Mouse (Mus musculus) retina, adult 2 months (tissue): ENCODE data around the gene Pkd1l2.

ENCODE experiments used
- DNase-seq: peaks from one replicate; pipeline ENCODE4 v3.0.0-alpha.2; 2012; ENCODE audit warnings: low read depth, low spot score

Pkd1l2 gene

DNA sequence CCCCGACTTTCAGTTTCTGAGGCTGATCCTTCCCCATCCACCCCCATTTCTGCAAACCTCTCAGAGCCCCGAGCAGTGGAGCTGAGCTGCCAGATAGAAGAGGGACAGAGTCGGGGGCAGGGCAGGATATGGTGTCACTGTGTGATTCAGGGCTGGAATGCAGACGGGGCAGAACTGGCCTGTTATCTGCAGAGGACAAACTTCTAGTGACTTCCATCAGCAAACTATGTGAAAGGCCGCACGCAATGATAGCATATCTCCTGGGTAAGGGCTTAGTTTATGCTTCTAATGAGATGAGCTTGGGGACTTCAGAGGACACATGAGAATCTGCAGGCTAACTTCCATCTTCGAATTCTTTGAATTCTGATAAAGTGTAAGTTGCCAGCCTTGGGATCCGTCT, 3.3 kb upstream of the Pkd1l2 start:
- no peak for DNase-seq

DNA sequence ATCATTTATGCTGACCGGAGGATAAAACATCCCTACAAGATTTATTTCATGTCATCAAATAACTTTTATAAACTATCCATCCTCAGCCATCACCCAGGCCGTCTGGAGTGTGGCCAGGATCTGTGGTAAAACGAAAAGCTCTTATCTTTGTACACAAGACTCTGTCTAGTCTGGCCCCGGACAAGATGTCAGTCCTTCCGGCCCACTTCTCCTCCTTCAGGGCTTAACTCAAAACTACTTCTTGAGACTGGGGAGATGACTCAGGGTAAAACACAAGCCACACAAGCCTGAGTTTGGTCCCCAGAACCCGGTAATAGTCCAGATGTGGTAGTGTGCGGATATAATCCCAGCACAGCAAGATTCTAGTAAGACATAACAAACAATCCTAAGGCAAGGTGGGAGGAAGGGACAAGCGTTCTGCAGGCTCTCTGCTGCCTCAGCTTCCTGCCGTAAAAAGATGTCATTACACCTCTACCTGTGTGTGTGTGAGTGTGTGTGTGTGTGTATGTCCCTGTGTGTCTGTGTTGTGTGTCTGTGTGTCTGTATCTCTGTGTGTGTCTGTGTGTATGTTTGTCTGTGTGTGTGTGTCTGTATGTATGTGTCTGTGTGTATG, 804 bp upstream of the Pkd1l2 start:
- no peak for DNase-seq

DNA sequence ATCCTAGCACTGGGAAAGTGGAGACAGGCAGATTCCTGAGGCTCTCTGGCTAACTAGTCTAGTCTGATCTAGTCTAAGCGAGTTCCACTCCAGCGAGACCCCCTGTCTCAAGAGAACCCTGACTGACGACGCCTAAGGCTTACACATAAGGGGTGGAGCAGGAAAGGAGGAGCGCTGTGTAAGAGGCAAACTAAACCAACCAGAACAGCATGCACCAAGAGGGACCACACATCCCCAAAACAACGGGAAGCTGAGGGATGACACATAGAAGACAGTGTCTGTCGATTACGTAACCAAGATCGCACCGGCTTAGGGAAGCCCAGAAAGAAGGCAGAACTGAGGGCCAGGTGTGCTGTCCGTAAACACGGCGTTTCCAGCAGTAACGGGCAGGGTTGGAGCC, 2.6 kb downstream of the Pkd1l2 start:
- no peak for DNase-seq

DNA sequence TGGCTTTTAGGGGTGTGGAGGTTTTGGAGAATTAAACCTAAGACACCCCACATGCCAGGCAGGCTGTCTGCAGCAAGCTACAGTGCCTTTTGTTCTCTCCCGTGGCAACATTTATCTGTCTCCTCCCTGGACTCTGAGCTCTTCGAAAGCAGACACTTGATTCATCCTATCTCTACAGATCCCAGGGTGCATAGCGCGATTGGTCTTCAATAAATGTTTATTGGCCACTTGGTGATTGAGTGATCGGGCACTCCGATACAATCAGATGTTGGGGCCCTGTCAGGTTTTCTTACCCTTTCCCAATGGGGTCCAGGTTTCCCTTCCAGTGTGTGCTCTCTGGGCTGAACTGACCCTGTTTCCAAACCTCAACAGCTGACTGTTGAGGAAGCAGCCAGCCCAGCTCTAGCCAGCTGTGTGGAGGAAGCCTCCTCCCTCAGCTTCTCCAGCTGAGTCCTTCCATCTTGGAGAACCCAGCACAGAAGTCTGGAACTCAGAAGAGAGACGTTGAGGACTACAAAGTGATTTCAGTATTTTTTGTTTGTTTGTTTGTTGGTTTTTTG, 3.8 kb downstream of the Pkd1l2 start:
- no peak for DNase-seq

DNA sequence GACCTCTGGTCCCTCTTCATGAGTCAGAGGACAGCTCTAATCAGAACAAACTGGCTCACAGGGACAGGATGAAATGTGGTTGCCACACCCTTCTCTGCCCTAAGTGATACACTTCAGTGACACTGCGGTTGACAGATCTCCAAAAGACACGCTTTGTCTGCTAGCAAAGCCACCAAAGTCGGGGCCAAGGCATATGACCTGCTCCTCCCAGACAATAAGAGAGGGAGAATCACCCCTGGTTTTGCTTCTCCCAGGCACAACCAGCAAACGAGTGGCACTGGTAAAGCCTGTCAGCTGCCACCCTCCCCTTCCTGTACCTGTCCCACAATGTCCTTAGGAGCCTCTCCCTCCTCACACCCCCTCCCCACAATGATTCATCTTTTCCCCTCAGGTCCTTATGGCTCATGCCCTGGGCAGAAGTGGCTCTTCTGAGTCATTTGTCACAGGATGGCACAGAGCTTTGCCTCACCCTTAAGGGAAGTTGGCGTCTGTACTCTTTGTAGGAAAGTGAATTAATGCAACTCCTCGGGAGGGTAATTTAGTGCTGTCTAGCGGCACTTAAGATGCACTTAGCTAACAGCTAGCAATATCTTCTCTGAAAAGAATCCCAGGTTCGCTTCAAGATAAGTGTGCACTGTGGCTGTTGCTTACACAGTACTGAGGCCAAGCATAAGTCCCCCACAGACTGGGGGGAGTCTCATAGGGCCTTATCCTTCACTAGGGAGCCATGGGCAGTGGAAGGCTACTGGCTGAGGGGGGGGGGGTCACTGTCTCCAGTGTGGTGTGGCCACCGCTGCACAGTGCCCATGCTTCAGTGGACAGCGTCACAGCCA, 7.7 kb downstream of the Pkd1l2 start:
- no peak for DNase-seq

DNA sequence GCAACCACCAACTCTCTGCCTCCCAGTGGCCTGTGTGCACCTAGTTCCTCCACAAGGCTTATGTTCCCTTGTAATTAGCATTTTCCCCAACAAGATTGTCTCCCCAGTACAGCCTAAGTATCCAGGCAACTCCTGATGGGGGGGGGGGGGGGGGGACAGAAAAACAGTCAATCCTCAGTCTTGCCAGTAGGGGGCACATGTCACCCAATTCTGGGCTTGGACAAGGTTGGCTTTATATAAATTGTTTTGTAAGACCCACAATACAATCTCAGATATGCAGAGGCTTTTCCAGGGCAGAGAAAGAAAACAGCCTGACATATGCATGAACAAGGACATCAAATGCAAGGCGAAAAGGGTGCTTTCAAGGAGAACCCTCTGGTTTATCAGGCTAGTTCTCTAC, 12.5 kb downstream of the Pkd1l2 start:
- DNase-seq = no peak

DNA sequence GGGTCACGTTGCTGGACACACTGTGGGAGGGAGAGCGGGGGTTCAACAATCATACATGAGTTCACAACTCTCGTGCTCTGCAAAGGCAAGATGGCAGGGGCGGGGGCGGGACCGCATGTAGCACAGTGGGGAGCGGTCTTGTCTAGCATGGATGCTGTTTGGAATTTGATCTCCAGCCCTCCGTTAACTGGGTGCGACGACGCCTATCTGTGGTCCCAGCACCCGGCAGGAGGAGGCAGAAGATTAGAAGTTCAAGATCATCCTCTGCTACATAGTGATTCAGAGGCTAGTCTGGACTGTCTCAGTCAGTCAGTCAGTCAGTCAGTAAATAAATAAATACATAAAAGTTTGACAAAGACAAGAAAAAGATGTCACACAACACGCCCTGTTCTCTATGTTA, 14.0 kb downstream of the Pkd1l2 start:
- DNase-seq = no peak

DNA sequence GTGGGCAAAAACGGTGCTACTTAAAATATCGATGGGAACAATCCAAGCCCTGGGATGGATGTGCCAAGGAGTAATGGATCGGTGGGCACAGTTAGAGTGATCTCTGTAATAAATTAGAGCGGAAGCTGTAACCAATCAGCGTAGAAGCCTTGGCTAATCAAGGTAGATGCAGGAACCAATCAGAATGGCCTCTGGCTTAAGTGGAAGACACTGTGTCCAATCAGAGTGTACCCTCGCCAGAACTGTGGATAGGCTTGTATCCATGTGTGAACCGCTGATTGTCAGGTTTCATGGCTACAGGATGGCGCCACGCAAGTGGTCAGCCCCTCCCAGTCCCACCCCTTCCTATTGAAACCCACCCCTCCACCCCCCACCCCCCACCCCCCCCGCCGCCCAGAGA, 14.9 kb downstream of the Pkd1l2 start:
- DNase-seq = no peak

DNA sequence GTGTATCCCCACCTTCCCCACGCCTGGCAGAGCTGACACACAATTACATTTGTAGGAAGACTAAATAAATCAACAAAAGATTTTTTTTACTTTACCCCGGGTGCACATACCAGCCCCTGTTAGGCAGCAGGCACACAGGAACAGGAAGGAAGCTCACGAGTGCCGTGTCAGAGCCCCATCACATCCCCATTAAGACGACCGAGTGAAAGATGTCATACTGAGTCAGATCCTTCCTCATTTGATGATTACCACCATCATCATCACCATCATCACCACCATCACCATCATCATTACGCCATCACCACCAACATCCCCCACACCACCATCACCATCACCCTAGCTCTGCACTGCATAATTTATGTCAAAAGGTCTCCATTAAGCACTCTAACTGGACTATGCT, 15.3 kb downstream of the Pkd1l2 start:
- DNase-seq = no peak

DNA sequence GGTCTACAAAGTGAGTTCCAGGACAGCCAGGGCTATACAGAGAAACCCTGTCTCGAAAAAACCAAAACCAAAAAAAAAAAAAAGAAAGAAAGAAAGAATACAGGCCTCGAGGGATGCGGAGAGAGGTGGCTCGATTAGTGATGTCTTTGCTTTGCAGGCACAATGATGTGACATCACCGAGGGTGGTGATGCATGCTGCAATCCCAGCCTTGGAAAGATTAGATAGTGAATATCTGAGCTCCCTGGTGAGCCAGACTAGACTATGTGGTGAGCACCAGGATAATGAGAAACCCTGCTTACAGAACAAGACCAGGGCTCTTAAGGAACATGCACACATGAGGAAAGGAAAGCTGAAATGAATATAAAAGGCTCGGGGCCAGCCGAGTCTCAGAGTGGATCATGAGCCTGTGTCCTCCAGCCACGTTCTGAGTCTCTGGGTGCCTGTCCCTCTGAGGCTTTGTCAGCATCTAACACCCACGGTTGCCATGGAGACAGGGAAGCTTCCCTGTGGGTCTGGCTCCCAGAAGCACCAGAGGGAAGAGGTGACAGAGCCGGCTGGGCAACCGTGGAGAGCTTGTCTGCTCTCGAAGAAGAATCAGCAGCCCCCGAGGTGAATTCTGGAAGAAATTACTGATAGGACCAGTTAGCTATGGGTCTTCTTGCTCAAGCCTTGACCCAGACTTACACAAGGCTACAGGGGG, 20.9 kb downstream of the Pkd1l2 start:
- no peak for DNase-seq

DNA sequence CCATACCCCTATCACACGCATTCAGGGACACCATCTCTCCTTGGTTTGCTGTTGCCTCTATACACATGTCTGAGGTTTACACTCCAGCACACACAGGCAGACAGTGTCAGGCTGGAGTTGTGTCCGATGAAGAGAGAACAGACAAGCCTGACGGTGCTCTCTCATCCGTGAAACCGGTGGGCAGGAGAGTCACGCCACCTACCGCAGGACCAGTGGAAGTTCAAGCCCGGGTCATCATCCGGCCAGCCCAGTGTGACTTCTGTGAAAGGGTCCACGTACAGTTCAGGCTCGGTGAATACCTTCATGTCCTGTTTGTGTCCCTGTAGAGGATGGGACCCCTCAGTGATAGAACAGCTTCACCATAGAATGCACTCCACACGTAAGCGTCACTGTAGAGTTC, 21.9 kb downstream of the Pkd1l2 start:
- no peak for DNase-seq

DNA sequence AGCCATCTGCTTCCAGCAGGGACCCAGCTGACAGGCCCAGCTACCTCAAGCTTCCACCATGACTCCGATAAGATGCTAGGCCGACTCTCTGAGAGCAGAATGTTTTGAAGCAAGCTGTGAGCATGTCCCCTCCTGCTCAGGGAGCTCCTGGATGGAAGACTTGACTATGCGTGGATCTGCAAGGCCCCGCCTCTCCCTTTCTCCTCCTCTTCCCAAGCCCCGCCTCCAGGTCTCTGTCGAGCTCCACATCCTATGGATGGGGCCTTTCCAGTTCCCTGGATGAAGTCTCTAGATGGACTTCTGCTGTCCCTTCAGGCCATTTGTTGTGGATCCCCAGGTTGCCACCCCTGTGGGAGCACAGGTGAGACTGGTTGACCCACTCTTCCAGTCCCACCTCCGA, 23.2 kb downstream of the Pkd1l2 start:
- DNase-seq = no peak

DNA sequence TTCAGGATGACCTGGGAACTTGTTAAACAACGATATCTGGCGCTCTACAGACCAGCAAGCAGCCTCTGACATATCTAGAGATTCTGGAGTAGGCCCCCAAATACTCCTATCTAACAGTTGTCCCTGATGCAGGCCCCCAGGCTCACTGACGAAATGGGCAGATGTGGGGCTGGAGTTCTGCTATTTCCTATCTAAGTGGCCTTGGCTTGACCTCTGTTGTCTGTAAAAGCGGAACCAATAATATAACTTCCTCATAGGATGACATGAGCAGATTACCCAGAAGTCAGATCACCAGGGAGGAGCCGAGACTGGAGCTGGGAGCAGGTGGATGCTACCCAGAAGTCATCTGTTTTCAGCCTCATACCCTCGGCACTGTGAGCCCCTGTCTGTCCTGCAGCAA, 27.2 kb downstream of the Pkd1l2 start:
- DNase-seq = no peak

DNA sequence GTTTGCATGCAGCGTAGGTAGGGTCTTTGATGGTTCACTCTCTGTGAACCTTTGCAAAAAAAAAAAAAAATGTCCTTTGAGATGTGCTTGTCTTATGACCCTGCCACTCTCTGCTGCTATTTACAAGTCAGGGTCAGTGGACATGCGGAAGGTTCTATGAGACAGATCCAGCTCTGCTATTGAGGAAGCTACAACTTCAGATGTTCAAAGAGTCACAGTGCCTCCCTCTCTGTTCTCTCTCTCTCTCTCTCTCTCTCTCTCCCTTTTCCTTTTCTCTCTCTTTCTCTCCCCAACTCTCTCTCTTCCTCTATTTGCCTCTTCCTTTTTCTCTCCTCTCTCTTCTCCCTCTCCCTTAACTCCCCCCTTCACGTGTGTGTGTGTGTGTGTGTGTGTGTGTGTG, 28.1 kb downstream of the Pkd1l2 start:
- DNase-seq = no peak

DNA sequence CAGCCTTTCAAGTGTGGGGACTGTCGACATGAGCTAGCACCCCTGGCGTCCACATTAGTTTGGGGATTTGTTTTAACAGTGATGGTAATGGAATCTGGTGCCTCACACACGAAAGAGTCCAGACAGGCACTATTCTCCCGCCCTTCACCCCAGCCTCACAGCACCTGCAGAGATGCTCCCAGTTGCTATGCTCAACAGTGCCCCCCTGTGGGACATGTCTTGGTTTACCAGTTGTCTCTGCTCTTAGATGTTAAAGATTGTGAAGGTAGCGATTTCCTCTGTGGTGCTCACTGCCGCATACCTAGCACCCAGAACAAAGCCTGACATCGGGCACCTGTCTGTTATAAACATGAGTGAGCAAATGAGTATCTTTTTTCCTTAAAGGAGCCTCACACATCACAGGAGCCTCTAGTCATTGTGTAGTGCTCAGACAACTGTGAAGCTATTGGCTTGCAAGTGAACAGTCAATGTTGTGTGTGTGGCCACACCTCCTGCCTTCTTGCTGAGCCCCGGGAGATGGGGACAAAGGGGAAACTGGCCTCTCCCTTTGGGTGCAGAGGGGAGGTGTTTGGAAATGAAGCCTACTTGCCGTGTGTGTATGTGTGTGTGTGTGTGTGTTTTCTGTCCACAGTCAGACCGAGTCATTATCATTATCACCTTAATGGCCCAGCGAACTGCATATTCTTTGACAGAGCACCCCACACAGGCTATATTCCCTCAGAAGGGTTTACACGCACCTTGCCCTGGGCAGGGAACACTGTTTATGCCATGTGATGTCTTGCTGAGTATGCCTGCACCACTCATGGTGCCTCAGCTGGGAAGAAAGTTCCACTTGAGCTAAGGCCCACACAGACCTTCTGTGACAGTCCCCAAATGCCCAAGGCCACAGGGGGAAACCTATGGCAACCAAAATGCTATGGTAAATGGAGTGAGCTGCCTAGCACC, 28.8 kb downstream of the Pkd1l2 start:
- DNase-seq = no peak

DNA sequence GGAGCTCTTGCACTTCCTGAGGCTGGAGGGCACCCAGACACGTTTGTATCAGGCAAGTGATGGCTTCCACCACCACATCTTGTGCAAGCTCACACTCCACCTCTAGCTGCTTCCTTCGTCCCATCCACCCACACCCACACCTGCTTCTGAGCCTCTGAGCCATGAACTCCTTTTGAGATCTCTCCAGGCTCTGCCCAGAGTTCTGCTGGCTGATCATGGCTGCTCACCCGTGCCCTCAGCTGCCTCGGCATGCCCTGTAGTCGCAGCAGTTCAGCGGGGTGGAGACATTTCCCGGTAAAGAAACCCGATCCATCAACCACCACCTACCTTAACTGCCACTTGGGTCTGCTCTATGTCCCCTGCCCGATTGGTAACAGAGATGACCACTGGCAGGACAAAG, 30.9 kb downstream of the Pkd1l2 start:
- no peak for DNase-seq

DNA sequence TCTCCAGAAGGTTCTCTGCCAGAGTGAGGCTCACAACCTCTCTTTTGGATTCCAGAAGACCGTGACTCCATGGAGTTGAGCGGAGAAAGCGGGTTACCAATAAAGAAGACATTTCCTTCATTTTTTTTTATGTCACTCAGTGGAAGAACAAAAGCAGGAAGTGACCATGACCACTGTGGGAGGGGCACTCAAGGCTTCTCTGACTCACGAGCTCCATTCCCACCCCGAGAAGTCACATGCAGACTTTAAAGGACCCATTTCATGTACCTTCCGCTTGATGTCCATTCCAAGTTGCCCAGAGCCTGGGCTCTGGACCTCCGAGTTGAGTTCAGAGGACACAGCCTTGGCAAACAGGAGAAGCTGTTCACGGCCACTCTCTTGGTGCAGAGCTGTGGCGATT, 31.5 kb downstream of the Pkd1l2 start:
- DNase-seq = no peak

DNA sequence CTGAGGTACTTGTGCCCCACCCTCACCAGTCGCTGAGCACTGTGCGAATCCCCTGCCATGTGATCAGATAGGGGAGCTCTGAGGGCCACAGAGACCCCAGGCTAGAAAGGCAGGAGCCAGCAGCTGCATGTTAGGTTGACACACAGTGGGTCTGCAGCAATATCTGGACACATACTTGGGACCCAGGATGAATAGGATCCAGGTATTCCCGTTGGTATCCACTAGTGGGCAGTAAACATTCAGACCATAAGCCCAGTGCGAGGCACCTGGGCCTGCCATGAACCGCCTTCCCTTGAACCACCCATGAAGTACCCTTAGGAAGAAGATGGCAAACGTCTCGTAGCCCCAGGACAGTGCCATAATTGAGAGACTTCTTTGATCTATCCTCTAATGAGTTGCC, 32.8 kb downstream of the Pkd1l2 start:
- DNase-seq = no peak

DNA sequence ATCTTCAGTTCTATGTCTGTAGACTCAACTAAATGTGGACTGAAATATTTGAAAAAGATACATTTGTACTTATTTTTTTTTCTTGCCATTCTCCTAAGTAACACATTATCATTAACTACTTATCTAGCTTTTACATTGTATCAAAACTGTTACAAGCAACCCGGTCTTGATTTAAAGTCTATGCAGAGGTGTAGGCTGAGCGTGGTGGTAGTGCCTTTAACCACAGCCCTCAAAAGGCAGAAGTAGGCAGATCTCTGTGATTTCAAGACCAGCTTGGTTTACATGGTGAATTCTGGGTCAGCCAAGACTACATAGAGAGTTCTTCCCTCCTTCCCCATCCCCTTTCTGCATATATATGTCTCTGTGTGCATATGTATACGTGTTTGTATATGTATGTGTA, 38.7 kb downstream of the Pkd1l2 start:
- DNase-seq = no peak

DNA sequence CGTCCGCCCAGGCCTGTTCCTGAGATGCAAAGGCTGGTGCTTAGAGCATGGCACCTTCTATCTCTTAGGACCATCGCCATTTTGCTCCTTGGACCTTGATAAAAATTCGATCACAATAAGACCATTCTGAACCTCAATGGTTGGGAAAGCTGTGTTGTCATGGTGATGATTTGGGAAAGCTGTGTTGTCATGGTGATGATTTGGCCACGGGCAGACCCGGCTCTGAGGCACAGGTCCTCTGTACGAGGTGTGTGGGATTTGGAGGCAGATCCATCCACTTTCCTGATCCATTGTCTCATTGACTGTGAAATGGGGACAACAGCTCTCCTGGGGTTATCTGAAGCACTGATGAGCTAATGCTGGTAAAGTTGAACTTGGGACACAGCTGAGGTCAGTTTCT, 42.4 kb downstream of the Pkd1l2 start:
- no peak for DNase-seq

DNA sequence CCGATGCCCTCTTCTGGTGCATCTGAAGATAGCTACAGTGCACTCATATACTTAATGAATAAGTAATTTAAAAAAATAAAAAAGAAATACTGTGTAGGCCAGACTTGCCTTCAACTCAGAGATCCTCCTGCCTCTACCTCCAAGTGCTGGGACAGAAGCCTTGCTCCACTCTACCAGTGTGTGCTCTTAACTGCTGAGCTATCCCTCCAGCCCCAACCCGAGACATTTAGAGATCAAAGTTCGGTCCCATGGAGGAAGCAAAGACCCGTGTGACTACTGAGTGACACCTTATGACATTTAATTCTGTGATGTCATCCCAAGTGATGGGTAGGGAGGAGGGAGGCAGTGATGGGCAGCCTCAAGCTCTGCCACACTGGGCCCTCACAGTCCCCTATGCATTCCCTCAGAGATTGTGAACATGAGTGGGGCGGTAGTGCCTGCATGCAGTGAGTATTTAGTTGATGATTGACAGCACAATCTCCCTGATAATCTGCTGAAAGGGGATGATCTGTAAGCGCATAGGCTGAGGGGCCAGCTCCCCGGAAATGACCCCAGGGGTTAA, 44.8 kb downstream of the Pkd1l2 start:
- DNase-seq = no peak
